Mouse (Mus musculus): ENCODE data around the gene Asah2. TPM values are rescaled to one million over a fixed set of nuclear protein-coding genes. Genes with fewer than 3 reads are reported as not detected.

Asah2 gene
- polyA plus RNA-seq, 1 experiment from 2014 or later: 1.8 TPM

DNA sequence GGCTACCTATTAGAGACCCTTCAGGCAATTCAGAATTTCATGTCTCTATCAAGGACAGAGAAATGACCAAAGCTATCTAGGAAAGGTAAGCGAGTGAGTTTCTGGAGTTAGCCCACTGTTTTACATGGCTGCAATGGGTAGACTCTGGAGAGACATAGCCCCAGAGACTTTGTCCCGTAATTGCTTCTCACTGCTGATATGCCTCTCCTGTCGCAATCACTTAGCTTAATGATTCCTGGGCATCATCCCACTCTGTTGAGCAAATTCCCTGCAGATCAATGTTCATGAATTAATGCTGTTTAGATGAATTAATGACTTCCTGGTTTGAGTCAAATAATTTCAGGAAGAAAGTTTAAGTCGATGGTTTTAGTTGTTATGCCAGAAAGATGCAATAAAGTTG lies 153.3 kb downstream of the Asah2 start:
- H3K9me3 ChIP-seq (ENCODE audit: low read depth, low read length): no peaks in the 10 kb centered on the region
- TF ChIP-seq CTCF (IDR thresholded peaks at IDR 0.05; ENCODE audit: low read depth): no peak
- H3K4me1 ChIP-seq (ENCODE audit: insufficient read depth): no peaks in the 10 kb centered on the region
- H3K27me3 ChIP-seq (ENCODE audit: insufficient read depth, low read length): no peaks in the 10 kb centered on the region
- DNase-seq: no peak
- H3K36me3 ChIP-seq (ENCODE audit: insufficient read depth): no peaks in the 10 kb centered on the region
- H3K4me3 ChIP-seq (ENCODE audit: low read depth, low read length): no peak overlapping the region
- ATAC-seq (ENCODE audit: insufficient read depth): no peak
- H3K4me2 ChIP-seq: no peak overlapping the region
- H3K9ac ChIP-seq: no peak overlapping the region
- 84% methylated on average over 4 of the region's 4 CpGs for WGBS
- H3K27ac ChIP-seq (ENCODE audit: low read depth): no peak overlapping the region

DNA sequence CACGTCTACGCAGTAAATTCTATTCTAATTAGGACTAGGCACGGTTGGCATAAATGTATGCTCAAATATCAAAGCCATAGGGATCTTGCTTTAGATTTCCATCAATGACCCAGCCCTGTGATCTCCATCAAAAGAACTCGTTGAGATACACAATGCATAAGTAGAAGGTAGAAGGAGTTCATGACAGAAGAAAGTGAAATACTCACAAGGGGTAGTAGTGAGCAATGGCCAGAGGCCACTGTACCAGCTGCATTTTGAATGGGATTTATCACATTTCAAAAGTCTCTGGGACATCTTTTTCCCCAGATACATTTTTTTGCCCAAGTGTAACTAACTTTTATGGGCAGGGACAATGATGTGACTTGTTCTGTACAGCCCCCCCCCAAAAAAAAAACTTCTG lies 153.7 kb downstream of the Asah2 start:
- H3K9ac ChIP-seq: no peak overlapping the region
- no peak overlapping the region for H3K4me3 ChIP-seq (ENCODE audit: low read depth, low read length)
- no peaks in the 10 kb centered on the region for H3K36me3 ChIP-seq (ENCODE audit: insufficient read depth)
- H3K4me1 ChIP-seq (ENCODE audit: insufficient read depth): no peaks in the 10 kb centered on the region
- no peak overlapping the region for H3K4me2 ChIP-seq
- TF ChIP-seq CTCF (IDR thresholded peaks at IDR 0.05; ENCODE audit: low read depth): no peak
- ATAC-seq (ENCODE audit: insufficient read depth) (no peak), DNase-seq (no peak)
- H3K27ac ChIP-seq (ENCODE audit: low read depth): no peak overlapping the region
- 82% methylated on average over 4 of the region's 4 CpGs for WGBS
- H3K27me3 ChIP-seq (ENCODE audit: insufficient read depth, low read length): no peaks in the 10 kb centered on the region
- no peaks in the 10 kb centered on the region for H3K9me3 ChIP-seq (ENCODE audit: low read depth, low read length)

DNA sequence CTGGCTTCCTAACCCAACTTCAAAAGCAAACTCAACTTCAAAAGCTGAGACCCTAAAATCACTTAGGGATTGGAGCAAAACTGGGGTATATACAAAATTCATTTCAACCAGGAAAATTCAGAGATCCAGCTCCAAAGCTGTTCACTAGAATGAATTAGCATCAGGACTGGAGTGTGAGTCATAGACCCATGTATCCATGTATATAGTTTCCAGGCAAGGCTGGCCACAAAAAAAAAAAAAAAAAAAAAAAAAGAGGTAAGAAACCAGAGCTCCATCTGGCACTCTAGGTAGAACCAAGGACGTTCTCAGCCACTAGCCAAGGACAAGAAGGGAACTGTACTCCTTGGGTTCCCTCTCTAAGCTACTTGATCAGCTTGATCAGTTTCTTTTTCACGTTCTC lies 154.2 kb downstream of the Asah2 start:
- Histone ChIP-seq H3K27ac (ENCODE audit: low read depth) (no peak overlapping the region), H3K9me3 (ENCODE audit: low read depth, low read length) (no peaks in the 10 kb centered on the region), H3K4me2 (no peak overlapping the region), H3K36me3 (ENCODE audit: insufficient read depth) (no peaks in the 10 kb centered on the region), H3K27me3 (ENCODE audit: insufficient read depth, low read length) (no peaks in the 10 kb centered on the region), H3K4me3 (ENCODE audit: low read depth, low read length) (no peak overlapping the region), H3K9ac (no peak overlapping the region), H3K4me1 (ENCODE audit: insufficient read depth) (no peaks in the 10 kb centered on the region)
- no peak for DNase-seq
- TF ChIP-seq CTCF (IDR thresholded peaks at IDR 0.05; ENCODE audit: low read depth): no peak
- no peak for ATAC-seq (ENCODE audit: insufficient read depth)
- WGBS: 72% methylated on average over 2 of the region's 2 CpGs

DNA sequence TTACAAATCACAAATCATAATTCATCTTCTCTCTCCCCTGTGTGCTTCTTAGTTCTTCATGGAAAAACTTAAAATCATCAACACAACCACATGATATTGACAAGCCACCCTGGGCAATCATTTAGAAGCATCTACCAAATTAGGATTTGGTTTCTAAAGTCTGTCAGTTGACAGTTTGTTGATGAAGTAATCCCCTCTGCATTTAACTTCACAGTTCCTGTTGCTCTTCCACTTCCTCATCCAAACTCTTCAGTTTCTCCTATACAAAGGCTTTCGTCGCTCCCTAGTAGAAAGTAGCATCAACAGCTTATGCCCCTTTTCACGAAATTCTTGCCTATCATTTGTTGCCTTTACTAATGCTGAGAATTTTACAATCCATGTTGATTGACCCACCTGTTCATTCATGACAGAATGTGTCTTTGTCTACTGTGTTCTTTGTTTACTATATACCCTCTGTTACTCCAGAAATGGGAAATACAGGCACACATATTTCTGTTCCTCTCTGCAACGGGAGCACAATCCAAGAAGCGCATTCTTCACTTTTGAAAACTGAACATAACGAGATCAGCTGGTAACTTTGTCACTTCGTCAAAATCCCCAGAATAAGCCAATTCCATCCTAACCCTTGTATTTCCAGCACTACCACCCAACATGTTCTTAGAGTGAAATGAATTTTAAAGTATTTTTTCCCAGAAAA lies 157.1 kb downstream of the Asah2 start:
- Histone ChIP-seq H3K27me3 (ENCODE audit: insufficient read depth, low read length) (no peaks in the 10 kb centered on the region), H3K36me3 (ENCODE audit: insufficient read depth) (no peaks in the 10 kb centered on the region), H3K27ac (ENCODE audit: low read depth) (no peak overlapping the region), H3K4me3 (ENCODE audit: low read depth, low read length) (no peak overlapping the region), H3K9ac (no peak overlapping the region), H3K4me1 (ENCODE audit: insufficient read depth) (no peaks in the 10 kb centered on the region), H3K9me3 (ENCODE audit: low read depth, low read length) (no peaks in the 10 kb centered on the region), H3K4me2 (no peak overlapping the region)
- no peak for TF ChIP-seq CTCF (IDR thresholded peaks at IDR 0.05; ENCODE audit: low read depth)
- 75% methylated on average over 7 of the region's 7 CpGs for WGBS
- DNase-seq (no peak), ATAC-seq (ENCODE audit: insufficient read depth) (no peak)

Other genes starting within 250 kb of the Asah2 start
- gene A1cf, start 239.4 kb downstream of the Asah2 start, polyA plus RNA-seq (2014; fragmentation: Nextera tagmentation; extraction: Ambion mirVana): not detected in 2 replicates

All from lung, embryonic 14.5 days (tissue).